8 mouse cellular contexts compared by ENCODE assay signal in genomic region chr19:6855225-6856031, GRCm38 (mm10). TPM values are rescaled to one million over a fixed set of nuclear protein-coding genes. Genes with fewer than 3 reads are reported as not detected.
A peak's percentile ranks its signal among the peaks of the same experiment; 100 is the strongest.
DNase-seq lines count a peak whose midpoint lies in the region; ATAC-seq and TF ChIP-seq lines count a peak whose summit lies in the region.

No protein-coding gene starts in this region.

- WGBS in forebrain, embryonic 10.5 days, result 6% methylated on average over 38 of the region's 38 CpGs
- 6% methylated on average over 38 of the region's 38 CpGs for WGBS in hindbrain, embryonic 13.5 days
- WGBS in liver, embryonic 16.5 days (ENCODE audit: insufficient replicate concordance), result 29% methylated on average over 38 of the region's 38 CpGs
- WGBS in small intestine, adult 2 months, result 21% methylated on average over 38 of the region's 38 CpGs

- peak overlapping the region; percentile 45 for H3K4me2 ChIP-seq in hindbrain, embryonic 13.5 days
- H3K4me2 ChIP-seq in liver, embryonic 16.5 days (ENCODE audit: low read depth, low read length), result peak overlapping the region; percentile 42

- H3K9ac ChIP-seq in hindbrain, embryonic 13.5 days, result 0 out of 2 replicates have a peak overlapping the region, but pooled peaks have one; percentile 35
- H3K9ac ChIP-seq in liver, embryonic 16.5 days (ENCODE audit: low read depth, low read length), result no peak overlapping the region

- H3K4me3 ChIP-seq in forebrain, embryonic 10.5 days, result peak overlapping the region; percentile 48
- H3K4me3 ChIP-seq in hindbrain, embryonic 13.5 days, result peak overlapping the region; percentile 22
- 0 out of 2 replicates have a peak overlapping the region, but pooled peaks have one; percentile 20 for H3K4me3 ChIP-seq in liver, embryonic 16.5 days (ENCODE audit: low read depth, low read length)
- peak overlapping the region; percentile 52 for H3K4me3 ChIP-seq in small intestine, adult 2 months (ENCODE audit: low read depth, low read length)
- no peak overlapping the region for H3K4me3 ChIP-seq in left cerebral cortex, adult 2 months

- peak; percentile 9 for DNase-seq in urinary bladder, postnatal 10 days (ENCODE audit: low spot score)
- no peak for DNase-seq in urinary bladder, postnatal 36 days (ENCODE audit: low spot score in 2 of 2)
- DNase-seq in forebrain, embryonic 10.5 days (ENCODE audit: extremely low spot score, low spot score), result peak; percentile 80
- no peak for DNase-seq in urinary bladder, postnatal 25 days (ENCODE audit: low spot score)
- no peak for DNase-seq in left cerebral cortex, adult 2 months (ENCODE audit: extremely low spot score in 1 of 2, low spot score in 2 of 2)

- no peaks in the 10 kb centered on the region for H3K9me3 ChIP-seq in forebrain, embryonic 10.5 days
- no peaks in the 10 kb centered on the region for H3K9me3 ChIP-seq in hindbrain, embryonic 13.5 days
- no peaks in the 10 kb centered on the region for H3K9me3 ChIP-seq in liver, embryonic 16.5 days (replicated peaks; ENCODE audit: control insufficient read depth, low read length)

- no peaks in the 10 kb centered on the region for H3K36me3 ChIP-seq in forebrain, embryonic 10.5 days (replicated peaks)
- H3K36me3 ChIP-seq in hindbrain, embryonic 13.5 days, result no peaks in the 10 kb centered on the region
- no peaks in the 10 kb centered on the region for H3K36me3 ChIP-seq in liver, embryonic 16.5 days (ENCODE audit: control insufficient read depth, insufficient read depth)
- no peaks in the 10 kb centered on the region for H3K36me3 ChIP-seq in small intestine, adult 2 months (ENCODE audit: control insufficient read depth, insufficient read depth, low read length)

- TF ChIP-seq CTCF in small intestine, adult 2 months (IDR thresholded peaks at IDR 0.05; ENCODE audit: extremely low read depth, insufficient read length, insufficient replicate concordance, low read depth, low read length), result no peak
- TF ChIP-seq CTCF in left cerebral cortex, adult 2 months (IDR thresholded peaks at IDR 0.05), result no peak

- peaks cover 39% of the 10 kb centered on the region for H3K4me1 ChIP-seq in forebrain, embryonic 10.5 days
- peaks cover 23% of the 10 kb centered on the region for H3K4me1 ChIP-seq in hindbrain, embryonic 13.5 days (replicated peaks)
- H3K4me1 ChIP-seq in liver, embryonic 16.5 days (ENCODE audit: control insufficient read depth, low read depth, low read length), result peaks cover 17% of the 10 kb centered on the region
- peaks cover 37% of the 10 kb centered on the region for H3K4me1 ChIP-seq in small intestine, adult 2 months (ENCODE audit: control insufficient read depth, insufficient read depth, insufficient read length, low read length)

- H3K27ac ChIP-seq in forebrain, embryonic 10.5 days, result peak overlapping the region; percentile 78
- H3K27ac ChIP-seq in hindbrain, embryonic 13.5 days, result no peak overlapping the region
- no peak overlapping the region for H3K27ac ChIP-seq in liver, embryonic 16.5 days (ENCODE audit: low read length)
- peak overlapping the region; percentile 10; the same call in 1 of the 2 replicates for H3K27ac ChIP-seq in small intestine, adult 2 months (ENCODE audit: insufficient read depth, low read depth, low read length)
- no peak overlapping the region for H3K27ac ChIP-seq in left cerebral cortex, adult 2 months

- ATAC-seq in hindbrain, embryonic 13.5 days (ENCODE audit: low FRiP score), result peak; percentile 74
- ATAC-seq in liver, embryonic 16.5 days (ENCODE audit: low read depth), result peak; percentile 30; the same call in 1 of the 2 replicates

- peaks cover 57% of the 10 kb centered on the region for H3K27me3 ChIP-seq in forebrain, embryonic 10.5 days (ENCODE audit: poor library complexity, severe bottlenecking)
- peaks cover 40% of the 10 kb centered on the region for H3K27me3 ChIP-seq in hindbrain, embryonic 13.5 days
- no peaks in the 10 kb centered on the region for H3K27me3 ChIP-seq in liver, embryonic 16.5 days (ENCODE audit: control insufficient read depth, insufficient read depth, low read depth, low read length)
- H3K27me3 ChIP-seq in small intestine, adult 2 months (ENCODE audit: control insufficient read depth, insufficient read depth, low read length), result no peaks in the 10 kb centered on the region

- peak; percentile 43; the same call in 1 of the 2 replicates for TF ChIP-seq POLR2A in small intestine, adult 2 months (IDR thresholded peaks at IDR 0.05; ENCODE audit: low read depth, low read length)

- intact Hi-C loops in left cerebral cortex, adult 2 months (cut with DNase I), result loop anchor here (2.0 to 5.0 kb wide), 2 partner anchors 52 to 367 kb away; partner anchors contain the start of gene Trmt112

RNA-seq across cellular contexts. Expression of gene Ccdc88b, which starts 2.6 kb away (rescaled TPM):
- polyA plus RNA-seq in forebrain, embryonic 10.5 days (2016; fragmentation: Nextera tagmentation; extraction: Ambion mirVana), result 0.32 and 0.36 TPM in 2 replicates
- polyA plus RNA-seq in hindbrain, embryonic 13.5 days (2015; fragmentation: Nextera tagmentation; extraction: Ambion mirVana), result 1.0 and 1.1 TPM in 2 replicates
- 1.9 and 2.8 TPM in 2 replicates for polyA plus RNA-seq in liver, embryonic 16.5 days (2015; fragmentation: Nextera tagmentation; extraction: Ambion mirVana)
- 17.9 and 34.6 TPM in 2 replicates for polyA plus RNA-seq in small intestine, adult 2 months (2012; rRNA removed)
- 1 to 10 TPM; 2.5 to 3.5 TPM for total RNA-seq in left cerebral cortex, adult 2 months (2021)

RNA-seq across cellular contexts. Expression of gene Rps6ka4, which starts 15.0 kb away (rescaled TPM):
- 4.9 and 5.4 TPM in 2 replicates for polyA plus RNA-seq in forebrain, embryonic 10.5 days (2016; fragmentation: Nextera tagmentation; extraction: Ambion mirVana)
- polyA plus RNA-seq in hindbrain, embryonic 13.5 days (2015; fragmentation: Nextera tagmentation; extraction: Ambion mirVana), result 7.0 and 7.3 TPM in 2 replicates
- polyA plus RNA-seq in liver, embryonic 16.5 days (2015; fragmentation: Nextera tagmentation; extraction: Ambion mirVana), result 5.0 and 5.5 TPM in 2 replicates
- 32.5 and 55.4 TPM in 2 replicates for polyA plus RNA-seq in small intestine, adult 2 months (2012; rRNA removed)
- 10 to 100 TPM; 34.6 to 37.3 TPM for total RNA-seq in left cerebral cortex, adult 2 months (2021)

RNA-seq across cellular contexts. Expression of gene Trmt112, which starts 54.1 kb away (rescaled TPM):
- 155 and 159 TPM in 2 replicates for polyA plus RNA-seq in forebrain, embryonic 10.5 days (2016; fragmentation: Nextera tagmentation; extraction: Ambion mirVana)
- 115 and 121 TPM in 2 replicates for polyA plus RNA-seq in hindbrain, embryonic 13.5 days (2015; fragmentation: Nextera tagmentation; extraction: Ambion mirVana)
- polyA plus RNA-seq in liver, embryonic 16.5 days (2015; fragmentation: Nextera tagmentation; extraction: Ambion mirVana), result 57.3 and 62.3 TPM in 2 replicates
- 29.0 and 52.3 TPM in 2 replicates for polyA plus RNA-seq in small intestine, adult 2 months (2012; rRNA removed)
- total RNA-seq in left cerebral cortex, adult 2 months (2021), result 10 to 100 TPM; 40.0 to 43.4 TPM

RNA-seq across cellular contexts. Expression of gene Prdx5, which starts 54.5 kb away (rescaled TPM):
- 144 and 154 TPM in 2 replicates for polyA plus RNA-seq in forebrain, embryonic 10.5 days (2016; fragmentation: Nextera tagmentation; extraction: Ambion mirVana)
- polyA plus RNA-seq in hindbrain, embryonic 13.5 days (2015; fragmentation: Nextera tagmentation; extraction: Ambion mirVana), result 274 and 284 TPM in 2 replicates
- 140 and 161 TPM in 2 replicates for polyA plus RNA-seq in liver, embryonic 16.5 days (2015; fragmentation: Nextera tagmentation; extraction: Ambion mirVana)
- 94.6 and 180 TPM in 2 replicates for polyA plus RNA-seq in small intestine, adult 2 months (2012; rRNA removed)
- 100 to 1,000 TPM; 315 to 354 TPM for total RNA-seq in left cerebral cortex, adult 2 months (2021)

Comparison
In these comparisons a context has a peak if more than half of its experiments do, and no peak if none do; other contexts are left out.
1. DNase-seq: peak in urinary bladder, postnatal 10 days (single experiment) and forebrain, embryonic 10.5 days (single experiment); none in urinary bladder, postnatal 36 days (0 of 2), urinary bladder, postnatal 25 days (single experiment) and left cerebral cortex, adult 2 months (0 of 2).
2. H3K27ac ChIP-seq: peak in forebrain, embryonic 10.5 days (single experiment) and small intestine, adult 2 months (single experiment); none in hindbrain, embryonic 13.5 days (single experiment), liver, embryonic 16.5 days (single experiment) and left cerebral cortex, adult 2 months (single experiment).